Mouse (Mus musculus): ENCODE measurements around the gene Dab2ip. TPM values are rescaled to one million over a fixed set of nuclear protein-coding genes. Genes with fewer than 3 reads are reported as not detected.

Gene Dab2ip
- 51.5 and 62.4 TPM in 2 replicates for polyA plus RNA-seq (2015; fragmentation: Nextera tagmentation; extraction: Ambion mirVana)

DNA sequence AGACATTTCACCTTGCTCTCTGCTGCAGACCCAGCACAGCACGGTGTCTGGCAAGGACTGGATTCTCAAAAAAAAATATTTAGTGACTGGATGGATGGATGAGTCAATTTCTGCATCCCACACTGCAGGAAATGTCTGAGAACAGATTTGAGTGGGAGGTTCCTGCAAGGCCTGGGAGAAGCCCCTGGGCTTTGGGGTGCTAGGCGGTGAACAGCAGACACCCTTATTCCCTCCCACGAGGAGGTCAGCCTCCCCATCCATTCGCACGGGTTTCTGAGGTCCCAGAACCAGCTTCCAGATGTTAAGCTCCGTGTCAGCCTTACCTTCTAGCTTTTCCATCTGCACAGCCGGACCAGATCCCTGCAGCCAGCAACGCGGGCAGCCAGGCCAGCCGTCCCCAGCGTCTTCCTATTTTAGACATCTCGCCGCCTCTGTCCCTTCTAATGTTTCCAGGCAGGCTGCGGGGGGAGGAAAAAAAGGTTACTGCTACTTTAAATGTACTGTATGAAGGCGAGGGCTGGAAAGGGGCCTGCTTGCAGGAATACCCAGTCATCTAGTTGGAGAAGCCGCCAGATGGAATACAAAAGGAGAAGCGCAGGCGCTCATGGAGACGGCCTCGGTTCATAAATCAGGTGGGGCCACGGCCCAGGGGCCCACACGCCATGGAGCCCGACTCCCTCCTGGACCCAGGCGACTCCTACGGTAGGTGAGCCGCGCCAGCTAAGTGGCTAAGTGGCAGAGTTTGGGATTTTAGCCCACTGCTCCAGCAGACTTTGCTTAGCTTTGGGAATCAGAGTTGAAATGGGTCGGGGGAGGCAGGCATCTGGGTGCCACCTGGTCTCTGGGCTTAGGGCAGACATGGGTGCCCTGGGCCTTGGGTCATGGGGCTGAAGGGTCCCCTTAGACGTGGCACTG lies at the start of gene Dab2ip:
TSS of gene Dab2ip (plus strand) at position 356 of the 915 bp plus-strand sequence.
- peak within 1 kb of the TSS; percentile 63 for H3K27ac ChIP-seq (replicated peaks)

GRCm38 (mm10) chr2:35508597-35509342 lies 49.3 kb upstream of the Dab2ip start:
- peaks cover 34% of the 10 kb centered on the region for H3K4me1 ChIP-seq
- ATAC-seq (ENCODE audit: low FRiP score), result no peak
- H3K9ac ChIP-seq (replicated peaks), result no peak overlapping the region
- no peaks in the 10 kb centered on the region for H3K36me3 ChIP-seq
- H3K9me3 ChIP-seq (replicated peaks), result no peaks in the 10 kb centered on the region
- H3K27me3 ChIP-seq (replicated peaks), result no peaks in the 10 kb centered on the region
- H3K4me2 ChIP-seq, result no peak overlapping the region
- no peak overlapping the region for H3K4me3 ChIP-seq (replicated peaks)
- WGBS, result 40% methylated on average over 10 of the region's 10 CpGs
- peak overlapping the region; percentile 52 for H3K27ac ChIP-seq (replicated peaks)

More for the DNA sequence above, at the start of gene Dab2ip:
- Histone ChIP-seq H3K36me3 (no peaks in the 10 kb centered on the region), H3K27me3 (replicated peaks) (0 out of 2 replicates have a peak, but pooled peaks cover 3% of the 10 kb centered on the region), H3K4me1 (peaks cover 31% of the 10 kb centered on the region), H3K4me2 (peak within 1 kb of the TSS; percentile 35), H3K9ac (replicated peaks) (0 out of 2 replicates have a peak within 1 kb of the TSS, but pooled peaks have one; percentile 8), H3K4me3 (replicated peaks) (no peak within 1 kb of the TSS), H3K9me3 (replicated peaks) (no peaks in the 10 kb centered on the region)
- ATAC-seq (ENCODE audit: low FRiP score), result no peak; the same call in 1 of the 2 replicates
- 32% methylated on average over 29 of the region's 29 CpGs for WGBS

DNA sequence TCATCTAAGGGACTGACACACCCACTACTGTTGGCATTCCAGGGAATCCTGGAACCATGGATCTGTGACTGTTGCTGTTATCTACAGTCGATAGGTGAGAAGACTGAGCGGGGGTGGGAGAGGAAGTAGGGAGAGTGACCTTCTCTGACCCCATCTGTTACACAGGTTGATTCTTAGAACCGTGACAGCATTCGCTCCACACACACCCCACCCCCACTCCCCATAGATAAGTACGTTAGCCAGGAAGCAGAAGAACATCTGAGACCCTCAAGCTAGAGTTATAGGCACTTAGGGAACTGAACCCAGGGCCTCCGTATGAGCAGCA lies 48.8 kb upstream of the Dab2ip start:
- ATAC-seq (ENCODE audit: low FRiP score), result no peak
- H3K9me3 ChIP-seq (replicated peaks), result no peaks in the 10 kb centered on the region
- H3K36me3 ChIP-seq, result no peaks in the 10 kb centered on the region
- H3K4me1 ChIP-seq, result peaks cover 38% of the 10 kb centered on the region
- no peak overlapping the region for H3K9ac ChIP-seq (replicated peaks)
- WGBS, result 46% methylated on average over 6 of the region's 6 CpGs
- H3K27me3 ChIP-seq (replicated peaks), result no peaks in the 10 kb centered on the region
- no peak overlapping the region for H3K4me3 ChIP-seq (replicated peaks)
- H3K4me2 ChIP-seq, result no peak overlapping the region
- H3K27ac ChIP-seq (replicated peaks), result peak overlapping the region; percentile 52

GRCm38 (mm10) chr2:35509888-35510287 lies 48.2 kb upstream of the Dab2ip start:
- no peak overlapping the region for H3K9ac ChIP-seq (replicated peaks)
- ATAC-seq (ENCODE audit: low FRiP score), result no peak
- H3K27ac ChIP-seq (replicated peaks), result no peak overlapping the region
- WGBS, result 49% methylated on average over 4 of the region's 4 CpGs
- no peaks in the 10 kb centered on the region for H3K36me3 ChIP-seq
- H3K4me2 ChIP-seq, result no peak overlapping the region
- no peaks in the 10 kb centered on the region for H3K27me3 ChIP-seq (replicated peaks)
- no peaks in the 10 kb centered on the region for H3K9me3 ChIP-seq (replicated peaks)
- H3K4me3 ChIP-seq (replicated peaks), result no peak overlapping the region
- peaks cover 38% of the 10 kb centered on the region for H3K4me1 ChIP-seq

GRCm38 (mm10) chr2:35510920-35511319 lies 47.1 kb upstream of the Dab2ip start:
- ATAC-seq (ENCODE audit: low FRiP score), result no peak
- 59% methylated on average over 1 of the region's 1 CpGs for WGBS

DNA sequence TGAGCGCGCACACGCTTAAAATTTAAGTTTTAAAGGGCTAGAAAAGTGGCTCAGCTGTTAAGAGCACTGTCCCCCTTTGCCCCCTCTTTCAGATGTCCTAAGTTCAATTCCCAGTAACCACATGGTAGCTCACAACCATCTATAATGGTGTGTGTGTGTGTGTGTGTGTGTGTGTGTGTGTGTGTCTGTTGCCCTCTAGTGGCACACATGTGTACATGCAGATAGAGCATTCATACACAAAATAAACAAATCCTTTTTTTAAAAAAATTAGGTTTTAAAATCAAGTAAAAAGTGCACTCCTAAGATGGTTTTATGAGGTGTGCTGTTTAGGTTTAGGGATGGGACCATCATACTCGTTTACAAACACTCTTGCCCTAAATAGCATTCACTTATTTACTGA lies 45.8 kb upstream of the Dab2ip start:
- Histone ChIP-seq H3K4me3 (replicated peaks) (no peak overlapping the region), H3K36me3 (no peaks in the 10 kb centered on the region), H3K4me1 (peaks cover 27% of the 10 kb centered on the region), H3K27me3 (replicated peaks) (no peaks in the 10 kb centered on the region), H3K27ac (replicated peaks) (no peak overlapping the region), H3K9ac (replicated peaks) (no peak overlapping the region), H3K4me2 (no peak overlapping the region), H3K9me3 (replicated peaks) (no peaks in the 10 kb centered on the region)
- WGBS, result 97% methylated on average over 4 of the region's 4 CpGs
- ATAC-seq (ENCODE audit: low FRiP score), result no peak

More at GRCm38 (mm10) chr2:35510920-35511319, 47.1 kb upstream of the Dab2ip start:
- no peak overlapping the region for H3K27ac ChIP-seq (replicated peaks)
- H3K4me3 ChIP-seq (replicated peaks), result no peak overlapping the region
- H3K9me3 ChIP-seq (replicated peaks), result no peaks in the 10 kb centered on the region
- no peak overlapping the region for H3K9ac ChIP-seq (replicated peaks)
- peaks cover 38% of the 10 kb centered on the region for H3K4me1 ChIP-seq
- H3K36me3 ChIP-seq, result no peaks in the 10 kb centered on the region
- no peaks in the 10 kb centered on the region for H3K27me3 ChIP-seq (replicated peaks)
- H3K4me2 ChIP-seq, result no peak overlapping the region

GRCm38 (mm10) chr2:35514051-35514892 lies 43.8 kb upstream of the Dab2ip start:
- Histone ChIP-seq H3K27ac (replicated peaks) (peak overlapping the region; percentile 72), H3K4me2 (peak overlapping the region; percentile 5; the same call in 1 of the 2 replicates), H3K4me1 (peaks cover 20% of the 10 kb centered on the region), H3K9ac (replicated peaks) (no peak overlapping the region), H3K27me3 (replicated peaks) (no peaks in the 10 kb centered on the region), H3K9me3 (replicated peaks) (no peaks in the 10 kb centered on the region), H3K36me3 (no peaks in the 10 kb centered on the region), H3K4me3 (replicated peaks) (no peak overlapping the region)
- ATAC-seq (ENCODE audit: low FRiP score), result peak; percentile 72
- 23% methylated on average over 14 of the region's 14 CpGs for whole genome bisulfite sequencing

DNA sequence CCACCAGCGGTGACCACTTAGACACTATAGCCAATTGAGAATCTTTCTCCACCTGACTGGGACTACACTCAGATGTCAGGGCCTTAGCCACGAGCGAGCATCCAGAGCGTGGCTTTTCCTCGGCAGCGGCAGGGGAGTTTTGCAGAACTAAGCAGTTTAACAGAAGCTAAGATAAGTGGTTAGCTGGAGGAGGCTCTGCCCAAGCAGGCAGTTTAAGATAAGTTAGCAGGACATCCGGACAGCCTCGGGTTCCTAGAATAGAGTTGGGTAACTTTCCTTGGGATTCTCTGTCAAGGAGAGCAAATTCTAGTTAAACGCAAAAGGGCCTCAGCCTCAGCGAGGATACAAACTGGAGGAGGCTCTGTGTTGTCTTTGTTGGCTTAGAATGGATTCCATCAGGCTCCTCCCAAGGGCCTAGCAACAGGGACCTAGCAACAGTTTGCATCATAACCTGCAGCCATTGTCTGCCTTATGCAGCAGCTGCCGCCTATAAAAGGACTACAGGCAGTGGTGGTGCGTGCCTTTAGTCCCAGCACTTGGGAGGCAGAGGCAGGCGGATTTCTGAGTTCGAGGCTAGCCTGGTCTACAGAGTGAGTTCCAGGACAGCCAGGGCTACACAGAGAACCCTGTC lies 31.3 kb upstream of the Dab2ip start:
- H3K9ac ChIP-seq (replicated peaks), result no peak overlapping the region
- no peak overlapping the region for H3K27ac ChIP-seq (replicated peaks)
- H3K9me3 ChIP-seq (replicated peaks), result no peaks in the 10 kb centered on the region
- no peaks in the 10 kb centered on the region for H3K4me1 ChIP-seq
- H3K36me3 ChIP-seq, result no peaks in the 10 kb centered on the region
- no peak overlapping the region for H3K4me3 ChIP-seq (replicated peaks)
- ATAC-seq (ENCODE audit: low FRiP score), result no peak
- H3K4me2 ChIP-seq, result no peak overlapping the region
- no peaks in the 10 kb centered on the region for H3K27me3 ChIP-seq (replicated peaks)
- WGBS, result 81% methylated on average over 14 of the region's 14 CpGs

GRCm38 (mm10) chr2:35529086-35529485 lies 29.0 kb upstream of the Dab2ip start:
- no peaks in the 10 kb centered on the region for H3K36me3 ChIP-seq

GRCm38 (mm10) chr2:35529856-35530255 lies 28.2 kb upstream of the Dab2ip start:
- no peak overlapping the region for H3K27ac ChIP-seq (replicated peaks)
- H3K36me3 ChIP-seq, result no peaks in the 10 kb centered on the region
- no peaks in the 10 kb centered on the region for H3K27me3 ChIP-seq (replicated peaks)
- WGBS, result 61% methylated on average over 4 of the region's 4 CpGs
- ATAC-seq (ENCODE audit: low FRiP score), result no peak
- H3K4me1 ChIP-seq, result peaks cover 5% of the 10 kb centered on the region; the same call in 1 of the 2 replicates
- no peak overlapping the region for H3K4me2 ChIP-seq
- no peak overlapping the region for H3K9ac ChIP-seq (replicated peaks)
- no peaks in the 10 kb centered on the region for H3K9me3 ChIP-seq (replicated peaks)
- no peak overlapping the region for H3K4me3 ChIP-seq (replicated peaks)

More at GRCm38 (mm10) chr2:35529086-35529485, 29.0 kb upstream of the Dab2ip start:
- ATAC-seq (ENCODE audit: low FRiP score), result no peak
- H3K27me3 ChIP-seq (replicated peaks), result no peaks in the 10 kb centered on the region
- no peak overlapping the region for H3K27ac ChIP-seq (replicated peaks)
- 94% methylated on average over 2 of the region's 2 CpGs for WGBS
- H3K4me3 ChIP-seq (replicated peaks), result no peak overlapping the region
- peaks cover 5% of the 10 kb centered on the region; the same call in 1 of the 2 replicates for H3K4me1 ChIP-seq
- H3K9ac ChIP-seq (replicated peaks), result no peak overlapping the region
- no peak overlapping the region for H3K4me2 ChIP-seq
- no peaks in the 10 kb centered on the region for H3K9me3 ChIP-seq (replicated peaks)

DNA sequence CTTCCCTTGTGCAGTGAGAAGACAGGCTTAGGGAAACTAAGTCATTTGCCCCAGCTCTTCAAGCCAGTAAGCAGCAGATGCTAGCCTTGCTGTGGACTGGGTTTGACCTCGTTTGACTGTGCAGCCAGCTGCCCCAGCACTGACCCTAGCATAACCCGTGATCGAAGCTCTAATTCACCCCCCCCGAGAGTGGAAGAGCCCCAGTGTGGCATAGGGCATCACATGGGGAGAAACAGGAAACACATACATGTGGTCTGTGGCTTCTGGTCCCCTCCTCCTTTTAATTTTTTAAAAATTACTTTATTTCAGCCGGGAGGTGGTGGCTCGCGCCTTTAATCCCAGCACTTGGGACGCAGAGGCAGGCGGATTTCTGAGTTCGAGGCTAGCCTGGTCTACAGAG lies 27.3 kb upstream of the Dab2ip start:
- Histone ChIP-seq H3K36me3 (no peaks in the 10 kb centered on the region), H3K27me3 (replicated peaks) (no peaks in the 10 kb centered on the region), H3K4me3 (replicated peaks) (no peak overlapping the region), H3K4me1 (peaks cover 5% of the 10 kb centered on the region; the same call in 1 of the 2 replicates), H3K27ac (replicated peaks) (no peak overlapping the region), H3K4me2 (no peak overlapping the region), H3K9ac (replicated peaks) (no peak overlapping the region), H3K9me3 (replicated peaks) (no peaks in the 10 kb centered on the region)
- no peak for ATAC-seq (ENCODE audit: low FRiP score)
- WGBS, result 87% methylated on average over 10 of the region's 10 CpGs
